Mouse (Mus musculus) spleen, adult 2 months (tissue): ENCODE data around the gene St6gal1. TPM values are rescaled to one million over a fixed set of nuclear protein-coding genes. Genes with fewer than 3 reads are reported as not detected.

ENCODE experiments used
- DNase-seq, 2 experiments: peaks; one replicate each; pipeline versions ENCODE4 v3.0.0 to v3.0.0-alpha.2; 2012 to 2021; ENCODE audit warnings: low spot score in 2 of 2, low read depth in 1 of 2
- H3K27ac ChIP-seq: fragments of 200-500 bp; 2 replicates; pipeline ENCODE4 v1.5.1; 2012; ENCODE audit warnings: low read length, inconsistent platforms; ENCODE audit not compliant: insufficient read depth
- H3K27me3 ChIP-seq: fragments of 200-500 bp; 2 replicates; pipeline ENCODE4 v1.6.1; 2012; ENCODE audit warnings: mild to moderate bottlenecking, moderate library complexity, low read length, inconsistent platforms; ENCODE audit not compliant: control insufficient read depth, insufficient read depth
- H3K36me3 ChIP-seq: fragments of 200-500 bp; 2 replicates; pipeline ENCODE4 v1.6.1; 2012; ENCODE audit warnings: mild to moderate bottlenecking, low read length, inconsistent platforms; ENCODE audit not compliant: control insufficient read depth, insufficient read depth
- H3K4me1 ChIP-seq: fragments of 200-500 bp; 2 replicates; pipeline ENCODE4 v1.6.1; 2011; ENCODE audit warnings: inconsistent platforms; ENCODE audit not compliant: control insufficient read depth, insufficient read depth, insufficient read length
- H3K4me3 ChIP-seq: fragments of 200-500 bp; 2 replicates; pipeline ENCODE4 v1.5.1; 2011; ENCODE audit warnings: mild to moderate bottlenecking, inconsistent platforms; ENCODE audit not compliant: insufficient read depth, insufficient read length; ENCODE audit errors: extremely low read depth
- CTCF ChIP-seq: fragments of 200-500 bp; IDR thresholded peaks from 2 replicates; pipeline ENCODE4 v1.5.1; 2011; ENCODE audit warnings: mild to moderate bottlenecking, inconsistent platforms; ENCODE audit not compliant: insufficient read depth, insufficient read length, insufficient replicate concordance; ENCODE audit errors: extremely low read depth
- POLR2A ChIP-seq: fragments of 200-500 bp; IDR thresholded peaks from 2 replicates; pipeline ENCODE4 v1.6.1; 2011; ENCODE audit warnings: low read depth, low read length, inconsistent platforms
- WGBS: fragments of 180-500 bp; shearing (Covaris S2); methylation state at CpG from one replicate; pipeline ENCODE4 v1.1.7; 2018; 5-methylcytosine and 5-hydroxymethylcytosine counted together
- polyA plus RNA-seq: library from polyadenylated mRNA; depleted of rRNA; stranded (reverse); fragments of >200 nt; gene quantifications from 2 replicates; pipeline ENCODE4 v1.2.3, GENCODE M21; 2012

The St6gal1 gene
- polyA plus RNA-seq, 1 experiment: 30.5 TPM

- H3K4me1 ChIP-seq: peaks cover 18% of the 10 kb centered on the region; the same call in 1 of the 2 replicates
- H3K27me3 ChIP-seq: no peaks in the 10 kb centered on the region; the same call in 1 of the 2 replicates
- WGBS: 10% methylated on average over 14 of the region's 14 CpGs
- peak overlapping the region; percentile 94 for H3K4me3 ChIP-seq
- DNase-seq: peak; percentile 25 to 27
- no peak for TF ChIP-seq CTCF
- TF ChIP-seq POLR2A: no peak
- no peaks in the 10 kb centered on the region for H3K36me3 ChIP-seq
- H3K27ac ChIP-seq: peak overlapping the region; percentile 97
Measured at GRCm38 (mm10) chr16:23226601-23227351, 2.2 kb downstream of the St6gal1 start.

- WGBS: 62% methylated on average over 6 of the region's 6 CpGs
- no peak for TF ChIP-seq CTCF
- no peak for TF ChIP-seq POLR2A
- H3K27me3 ChIP-seq: no peaks in the 10 kb centered on the region; the same call in 1 of the 2 replicates
- H3K4me3 ChIP-seq: no peak overlapping the region
- H3K4me1 ChIP-seq: peaks cover 24% of the 10 kb centered on the region; the same call in 1 of the 2 replicates
- H3K36me3 ChIP-seq: no peaks in the 10 kb centered on the region
- peak overlapping the region; percentile 24 for H3K27ac ChIP-seq
- no peak for DNase-seq
Measured at GRCm38 (mm10) chr16:23227851-23228250, 3.3 kb downstream of the St6gal1 start.

GRCm38 (mm10) chr16:23228486-23228885, 3.9 kb downstream of the St6gal1 start:
- H3K4me3 ChIP-seq: no peak overlapping the region
- 49% methylated on average over 3 of the region's 3 CpGs for WGBS
- no peaks in the 10 kb centered on the region for H3K36me3 ChIP-seq
- no peak overlapping the region for H3K27ac ChIP-seq
- DNase-seq: no peak
- peaks cover 29% of the 10 kb centered on the region for H3K4me1 ChIP-seq
- no peaks in the 10 kb centered on the region; the same call in 1 of the 2 replicates for H3K27me3 ChIP-seq
- TF ChIP-seq CTCF (no peak), POLR2A (no peak)

- H3K36me3 ChIP-seq: peaks cover 4% of the 10 kb centered on the region
- no peak overlapping the region for H3K27ac ChIP-seq
- no peak overlapping the region for H3K4me3 ChIP-seq
- WGBS: 78% methylated on average over 3 of the region's 3 CpGs
- no peak for DNase-seq
- no peak for TF ChIP-seq CTCF
- no peak for TF ChIP-seq POLR2A
- peaks cover 39% of the 10 kb centered on the region for H3K4me1 ChIP-seq
- no peaks in the 10 kb centered on the region; the same call in 1 of the 2 replicates for H3K27me3 ChIP-seq
Measured at GRCm38 (mm10) chr16:23229945-23230344, 5.4 kb downstream of the St6gal1 start.

- DNase-seq: no peak
- H3K4me1 ChIP-seq: peaks cover 44% of the 10 kb centered on the region
- peaks cover 6% of the 10 kb centered on the region for H3K36me3 ChIP-seq
- no peak overlapping the region for H3K4me3 ChIP-seq
- H3K27me3 ChIP-seq: no peaks in the 10 kb centered on the region
- H3K27ac ChIP-seq: peak overlapping the region; percentile 58; the same call in 1 of the 2 replicates
- WGBS: 71% methylated on average over 4 of the region's 4 CpGs
- TF ChIP-seq CTCF: no peak
- no peak for TF ChIP-seq POLR2A
Measured at GRCm38 (mm10) chr16:23231168-23231567, 6.6 kb downstream of the St6gal1 start.

GRCm38 (mm10) chr16:23232691-23233090, 8.2 kb downstream of the St6gal1 start:
- Histone ChIP-seq H3K4me3 (no peak overlapping the region), H3K27me3 (no peaks in the 10 kb centered on the region), H3K27ac (peak overlapping the region; percentile 76), H3K36me3 (peaks cover 7% of the 10 kb centered on the region), H3K4me1 (peaks cover 44% of the 10 kb centered on the region)
- TF ChIP-seq POLR2A: no peak
- TF ChIP-seq CTCF: no peak
- WGBS: 29% methylated on average over 7 of the region's 7 CpGs
- no peak for DNase-seq

GRCm38 (mm10) chr16:23233496-23233895, 9.0 kb downstream of the St6gal1 start:
- H3K4me3 ChIP-seq: no peak overlapping the region
- 46% methylated on average over 10 of the region's 10 CpGs for WGBS
- peak in 1 of 2 experiments; percentile 61 for DNase-seq
- peaks cover 7% of the 10 kb centered on the region for H3K36me3 ChIP-seq
- peak overlapping the region; percentile 58 for H3K27ac ChIP-seq
- H3K27me3 ChIP-seq: no peaks in the 10 kb centered on the region
- TF ChIP-seq CTCF: no peak
- TF ChIP-seq POLR2A: no peak
- H3K4me1 ChIP-seq: peaks cover 37% of the 10 kb centered on the region
